Mouse (Mus musculus): Measurements from ENCODE around the gene Prickle3. TPM values are rescaled to one million over a fixed set of nuclear protein-coding genes. Genes with fewer than 3 reads are reported as not detected.
"Not testable (repeated sequence)": the region's sequence is repeated elsewhere in the genome, so short reads cannot be mapped to it uniquely, and the experiment has no call there.

Prickle3 gene
- total RNA-seq, 2 experiments from 2014 or later, result 0.76 to 2.0 TPM

DNA sequence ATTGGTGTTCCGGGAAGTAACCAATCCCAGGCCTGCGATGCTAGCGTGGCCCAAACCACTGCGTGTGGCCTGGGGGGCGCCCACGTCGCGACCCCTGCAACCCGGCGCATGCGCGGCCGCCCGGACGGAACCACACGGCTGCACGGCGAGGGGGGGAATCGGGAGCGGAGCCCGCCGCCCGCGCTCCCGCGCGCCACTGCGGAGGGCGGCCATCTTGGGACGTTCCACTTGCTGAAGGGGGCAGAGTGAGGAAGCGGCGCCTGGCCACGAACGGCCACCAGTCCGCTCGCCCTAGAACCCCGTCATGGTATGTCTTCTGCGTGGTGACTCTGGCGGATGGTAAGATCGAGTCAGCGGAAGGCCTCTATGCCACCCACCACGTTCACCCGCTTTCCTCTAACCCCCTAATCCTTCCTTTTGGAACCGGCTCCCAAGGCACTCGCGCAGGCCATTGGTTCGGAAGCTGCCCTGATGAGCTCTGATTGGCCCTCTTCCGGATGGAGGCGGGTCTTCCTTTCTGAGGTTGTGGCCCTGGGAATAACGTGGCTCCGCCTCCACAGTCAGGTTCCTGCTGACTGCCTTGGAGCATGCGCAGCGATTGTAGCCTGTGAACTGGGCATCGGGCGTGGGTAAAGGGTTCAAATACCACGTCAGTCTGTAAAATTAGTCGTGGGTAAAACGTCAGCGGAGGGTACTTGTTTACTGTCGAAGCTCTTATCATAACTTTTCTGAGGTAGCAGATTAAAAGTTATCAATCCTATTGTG is 57.3 kb downstream of the Prickle3 start, which contains the start of gene Wdr45:
TSS of gene Wdr45 (plus strand) at position 199 of the 765 bp plus-strand sequence.
- intact Hi-C loops (cut with DNase I), result not testable (repeated sequence)

DNA sequence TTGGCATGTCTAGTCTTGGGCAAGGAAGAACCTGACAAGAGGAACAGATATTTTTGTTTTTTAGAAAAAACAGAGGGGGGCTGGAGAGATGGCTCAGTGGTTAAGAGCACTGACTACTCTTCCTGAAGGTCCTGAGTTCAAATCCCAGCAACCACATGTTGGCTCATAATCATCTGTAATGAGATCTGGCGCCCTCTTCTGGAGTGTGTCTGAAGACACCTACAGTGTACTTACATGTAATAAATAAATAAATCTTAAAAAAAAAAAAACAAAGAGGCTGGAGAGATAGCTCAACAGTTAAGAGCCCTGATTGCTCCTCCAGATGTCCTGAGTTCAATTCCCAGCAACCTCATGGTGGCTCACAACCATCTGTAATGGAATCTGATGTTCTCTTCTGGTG is 59.0 kb downstream of the Prickle3 start:
- DNase-seq (ENCODE audit: low spot score in 2 of 2); intact Hi-C loops (cut with DNase I): not testable (repeated sequence)

More for the DNA sequence above, 57.3 kb downstream of the Prickle3 start, which contains the start of gene Wdr45:
- DNase-seq (ENCODE audit: low spot score in 2 of 2), result peak; percentile 90 to 97

Other genes with a start within 250 kb of the Prickle3 start
- gene Foxp3, start 83.6 kb upstream of the Prickle3 start, total RNA-seq (2021), result not detected
- gene Ppp1r3f, start 83.0 kb upstream of the Prickle3 start, total RNA-seq (2021), result 10 to 100 TPM; 21.1 to 25.0 TPM
- gene Ccdc22, start 51.7 kb upstream of the Prickle3 start, total RNA-seq (2021), result 10 to 100 TPM; 30.6 to 31.3 TPM
- not detected for gene Cacna1f, start 50.2 kb upstream of the Prickle3 start, total RNA-seq (2021)
- 1,000 to 10,000 TPM; 2,020 to 2,211 TPM for gene Syp, start 18.8 kb upstream of the Prickle3 start, total RNA-seq (2021)
- gene Plp2, start 14.1 kb downstream of the Prickle3 start, total RNA-seq (2021), result 1 to 10 TPM; 5.9 to 7.7 TPM
- gene Magix, start 24.0 kb downstream of the Prickle3 start, total RNA-seq (2021), result under 1 TPM; 0.41 to 0.57 TPM
- 10 to 100 TPM; 33.2 to 34.0 TPM for gene Gpkow, start 39.9 kb downstream of the Prickle3 start, total RNA-seq (2021)
- gene Wdr45, start 57.1 kb downstream of the Prickle3 start, total RNA-seq (2021), result 10 to 100 TPM; 57.6 to 61.6 TPM
- not detected for gene Gm45208, start 65.0 kb downstream of the Prickle3 start, total RNA-seq (2021)
- 100 to 1,000 TPM in 1 of 2 experiments, 10 to 100 TPM in 1; 99.9 to 103 TPM for gene Praf2, start 71.2 kb downstream of the Prickle3 start, total RNA-seq (2021)
- gene Ccdc120, start 93.6 kb downstream of the Prickle3 start, total RNA-seq (2021), result 10 to 100 TPM; 19.5 to 22.1 TPM
- 10 to 100 TPM; 29.9 to 36.0 TPM for gene Tfe3, start 105.3 kb downstream of the Prickle3 start, total RNA-seq (2021)
- 100 to 1,000 TPM in 1 of 2 experiments, 10 to 100 TPM in 1; 99.6 to 105 TPM for gene Gripap1, start 132.5 kb downstream of the Prickle3 start, total RNA-seq (2021)
- 1 to 10 TPM; 7.0 to 8.9 TPM for gene Kcnd1, start 165.0 kb downstream of the Prickle3 start, total RNA-seq (2021)
- gene Otud5, start 184.1 kb downstream of the Prickle3 start, total RNA-seq (2021), result 10 to 100 TPM; 74.8 to 83.2 TPM
- gene Pim2, start 221.0 kb downstream of the Prickle3 start, total RNA-seq (2021), result 10 to 100 TPM; 55.3 to 57.3 TPM
- gene Slc35a2, start 226.8 kb downstream of the Prickle3 start, total RNA-seq (2021), result 10 to 100 TPM; 46.6 to 47.4 TPM
- 10 to 100 TPM; 77.7 to 86.6 TPM for gene Pqbp1, start 242.0 kb downstream of the Prickle3 start, total RNA-seq (2021)
- 10 to 100 TPM; 19.1 to 21.7 TPM for gene Timm17b, start 242.1 kb downstream of the Prickle3 start, total RNA-seq (2021)